Mouse (Mus musculus): ENCODE data around the gene Mmp13. TPM values are rescaled to one million over a fixed set of nuclear protein-coding genes. Genes with fewer than 3 reads are reported as not detected.
"Not testable (repeated sequence)": the region's sequence is repeated elsewhere in the genome, so short reads cannot be mapped to it uniquely, and the experiment has no call there.

Gene Mmp13
- not detected in 2 replicates for polyA plus RNA-seq (2014; fragmentation: Nextera tagmentation; extraction: Ambion mirVana)

DNA sequence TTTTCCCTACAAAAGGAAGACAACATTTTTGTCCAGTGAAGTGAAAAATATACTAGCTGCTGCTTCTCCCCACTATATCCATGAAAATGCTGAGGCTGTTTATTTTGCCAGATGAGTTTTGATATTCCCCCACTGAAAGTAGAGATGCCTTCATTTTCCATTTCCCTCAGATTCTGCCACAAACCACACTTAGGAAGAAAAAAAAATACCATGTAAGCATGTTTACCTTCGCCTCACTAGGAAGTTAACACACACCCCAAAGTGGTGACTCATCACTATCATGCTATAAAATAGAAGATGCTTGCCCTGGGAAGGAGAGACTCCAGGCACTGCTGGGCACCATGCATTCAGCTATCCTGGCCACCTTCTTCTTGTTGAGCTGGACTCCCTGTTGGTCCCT is at the start of gene Mmp13:
TSS of gene Mmp13 (plus strand) at position 301 of the 400 bp plus-strand sequence.
- no peaks in the 10 kb centered on the region for H3K27me3 ChIP-seq (replicated peaks; ENCODE audit: control insufficient read depth, insufficient read depth, low read length)
- no peak within 1 kb of the TSS for H3K4me2 ChIP-seq
- H3K9me3 ChIP-seq (ENCODE audit: control insufficient read depth, low read length): no peaks in the 10 kb centered on the region
- H3K27ac ChIP-seq (ENCODE audit: low read depth, low read length): no peak within 1 kb of the TSS
- no peak for ATAC-seq (replicated peaks; ENCODE audit: low FRiP score)
- no peak within 1 kb of the TSS for H3K9ac ChIP-seq (ENCODE audit: low read depth, low read length)
- H3K4me1 ChIP-seq (replicated peaks; ENCODE audit: control insufficient read depth, insufficient read depth, low read length): no peaks in the 10 kb centered on the region
- H3K4me3 ChIP-seq (ENCODE audit: low read depth, low read length): no peak within 1 kb of the TSS
- WGBS: 69% methylated on average over 1 of the region's 1 CpGs
- H3K36me3 ChIP-seq (ENCODE audit: control insufficient read depth, insufficient read depth, low read length): no peaks in the 10 kb centered on the region
- no peak for DNase-seq (ENCODE audit: low spot score)

DNA sequence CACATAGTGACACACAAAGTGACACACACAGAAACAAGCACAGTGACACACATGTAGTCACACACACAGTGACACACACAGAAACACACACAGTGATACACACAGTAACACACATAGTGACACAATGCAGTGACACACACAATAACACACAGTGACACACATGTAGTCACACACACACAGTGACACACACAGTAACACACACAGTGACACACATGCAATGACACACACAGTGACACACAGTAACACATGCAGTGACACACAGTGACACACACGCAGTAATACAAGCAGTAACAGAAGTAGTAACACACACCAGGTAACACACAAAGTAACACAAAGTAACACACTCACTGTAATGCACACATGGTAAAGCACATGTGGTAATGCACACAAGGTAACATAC is 33.7 kb upstream of the Mmp13 start:
- Histone ChIP-seq H3K27ac (ENCODE audit: low read depth, low read length) (no peak overlapping the region), H3K36me3 (ENCODE audit: control insufficient read depth, insufficient read depth, low read length) (no peaks in the 10 kb centered on the region), H3K4me3 (ENCODE audit: low read depth, low read length) (no peak overlapping the region), H3K4me1 (replicated peaks; ENCODE audit: control insufficient read depth, insufficient read depth, low read length) (no peaks in the 10 kb centered on the region), H3K4me2 (no peak overlapping the region), H3K9me3 (ENCODE audit: control insufficient read depth, low read length) (no peaks in the 10 kb centered on the region), H3K9ac (ENCODE audit: low read depth, low read length) (no peak overlapping the region), H3K27me3 (replicated peaks; ENCODE audit: control insufficient read depth, insufficient read depth, low read length) (no peaks in the 10 kb centered on the region)
- WGBS: 79% methylated on average over 1 of the region's 1 CpGs
- DNase-seq (ENCODE audit: low spot score) (no peak), ATAC-seq (replicated peaks; ENCODE audit: low FRiP score) (no peak)

DNA sequence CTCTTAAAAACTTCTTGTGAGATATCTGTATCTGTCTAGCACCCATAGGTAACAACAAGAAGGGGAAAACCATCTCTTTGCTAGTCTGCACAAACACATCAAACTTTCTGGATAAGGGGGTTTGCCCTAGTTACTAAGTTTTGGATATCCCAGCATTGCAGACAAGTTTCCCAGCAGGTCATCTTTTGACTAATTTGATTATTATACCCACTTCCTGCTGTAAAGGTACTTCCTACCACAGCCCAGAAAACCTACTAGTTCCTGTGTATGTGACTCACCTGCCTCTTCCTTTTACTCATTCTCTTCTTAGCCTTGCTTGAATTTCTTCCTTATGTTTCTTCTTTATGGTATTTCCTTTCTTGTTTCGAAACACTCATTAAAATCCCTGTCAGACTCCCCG is 32.3 kb upstream of the Mmp13 start:
- Histone ChIP-seq H3K4me2 (no peak overlapping the region), H3K27ac (ENCODE audit: low read depth, low read length) (no peak overlapping the region), H3K36me3 (ENCODE audit: control insufficient read depth, insufficient read depth, low read length) (no peaks in the 10 kb centered on the region), H3K9me3 (ENCODE audit: control insufficient read depth, low read length) (no peaks in the 10 kb centered on the region), H3K9ac (ENCODE audit: low read depth, low read length) (no peak overlapping the region), H3K27me3 (replicated peaks; ENCODE audit: control insufficient read depth, insufficient read depth, low read length) (no peaks in the 10 kb centered on the region), H3K4me3 (ENCODE audit: low read depth, low read length) (no peak overlapping the region), H3K4me1 (replicated peaks; ENCODE audit: control insufficient read depth, insufficient read depth, low read length) (no peaks in the 10 kb centered on the region)
- WGBS: 79% methylated on average over 2 of the region's 2 CpGs
- ATAC-seq (replicated peaks; ENCODE audit: low FRiP score) (no peak), DNase-seq (ENCODE audit: low spot score) (no peak)

DNA sequence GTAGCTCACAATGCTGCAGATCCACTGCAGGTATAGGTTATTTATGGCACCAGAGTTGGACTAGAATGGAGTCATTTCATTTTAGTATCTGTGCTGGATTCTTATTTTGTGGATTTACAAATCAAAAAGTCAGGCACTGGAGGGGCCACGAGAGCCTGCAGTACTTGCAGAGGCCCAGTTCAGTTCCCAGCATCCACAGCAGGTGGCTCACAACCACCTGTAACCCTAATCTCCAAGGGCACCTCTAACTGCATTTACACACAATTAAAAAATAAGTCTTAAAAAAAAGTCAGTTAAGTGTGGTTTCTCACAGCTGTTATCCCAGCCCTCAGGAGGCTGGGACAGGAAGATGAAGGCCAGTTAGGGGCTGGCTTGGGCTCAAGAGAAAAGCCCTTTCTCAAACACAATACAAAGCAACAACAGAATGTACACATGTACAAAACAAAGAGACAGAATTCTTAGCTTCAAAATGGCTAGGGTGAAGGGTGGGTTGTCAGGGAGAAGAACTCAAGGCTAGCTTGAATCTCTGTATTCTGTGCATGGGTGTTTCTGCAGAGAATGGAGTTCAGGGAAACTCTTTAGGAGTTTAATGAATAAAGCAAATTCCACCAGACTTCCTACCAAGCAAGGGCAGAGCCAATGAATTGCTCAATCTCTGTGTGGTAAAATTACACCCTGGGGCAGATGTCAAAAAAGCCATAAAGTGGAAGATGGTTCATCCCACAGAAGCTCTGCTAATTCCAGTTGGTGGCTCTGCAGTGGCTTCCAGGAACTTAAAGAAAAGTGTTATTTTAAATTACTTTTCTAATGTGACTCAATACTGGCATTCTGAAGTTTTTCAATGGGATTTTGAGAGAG is 19.3 kb upstream of the Mmp13 start:
- Histone ChIP-seq H3K27me3 (replicated peaks; ENCODE audit: control insufficient read depth, insufficient read depth, low read length) (no peaks in the 10 kb centered on the region), H3K4me1 (replicated peaks; ENCODE audit: control insufficient read depth, insufficient read depth, low read length) (no peaks in the 10 kb centered on the region), H3K9me3 (ENCODE audit: control insufficient read depth, low read length) (no peaks in the 10 kb centered on the region), H3K9ac (ENCODE audit: low read depth, low read length) (no peak overlapping the region), H3K4me2 (no peak overlapping the region), H3K4me3 (ENCODE audit: low read depth, low read length) (no peak overlapping the region), H3K27ac (ENCODE audit: low read depth, low read length) (no peak overlapping the region), H3K36me3 (ENCODE audit: control insufficient read depth, insufficient read depth, low read length) (no peaks in the 10 kb centered on the region)
- ATAC-seq (replicated peaks; ENCODE audit: low FRiP score): no peak
- WGBS: 62% methylated on average over 1 of the region's 1 CpGs
- DNase-seq (ENCODE audit: low spot score): no peak

DNA sequence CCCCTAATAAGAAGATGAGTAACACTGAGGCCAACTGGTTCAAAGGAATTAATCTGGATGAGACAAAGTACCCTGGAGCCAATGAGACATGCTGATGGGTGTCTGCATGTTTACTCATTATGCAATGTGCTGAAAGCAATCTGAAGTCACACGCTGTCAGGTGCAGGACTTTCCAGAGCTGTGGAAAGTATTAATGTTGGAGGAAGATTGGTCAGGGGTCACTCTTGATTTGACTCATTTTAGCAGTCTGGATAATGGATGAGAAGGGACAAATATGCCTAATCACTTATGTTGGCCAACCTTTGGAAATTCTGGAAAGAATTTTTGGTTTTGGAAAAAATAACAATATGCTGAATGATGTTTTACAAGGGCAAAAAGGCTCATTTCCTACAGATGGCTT is 10.6 kb upstream of the Mmp13 start:
- Histone ChIP-seq H3K9ac (ENCODE audit: low read depth, low read length) (no peak overlapping the region), H3K4me3 (ENCODE audit: low read depth, low read length) (no peak overlapping the region), H3K4me1 (replicated peaks; ENCODE audit: control insufficient read depth, insufficient read depth, low read length) (no peaks in the 10 kb centered on the region), H3K4me2 (no peak overlapping the region), H3K36me3 (ENCODE audit: control insufficient read depth, insufficient read depth, low read length) (no peaks in the 10 kb centered on the region), H3K27me3 (replicated peaks; ENCODE audit: control insufficient read depth, insufficient read depth, low read length) (no peaks in the 10 kb centered on the region), H3K27ac (ENCODE audit: low read depth, low read length) (no peak overlapping the region), H3K9me3 (ENCODE audit: control insufficient read depth, low read length) (no peaks in the 10 kb centered on the region)
- ATAC-seq (replicated peaks; ENCODE audit: low FRiP score): no peak
- no peak for DNase-seq (ENCODE audit: low spot score)
- WGBS: 83% methylated on average over 1 of the region's 1 CpGs

DNA sequence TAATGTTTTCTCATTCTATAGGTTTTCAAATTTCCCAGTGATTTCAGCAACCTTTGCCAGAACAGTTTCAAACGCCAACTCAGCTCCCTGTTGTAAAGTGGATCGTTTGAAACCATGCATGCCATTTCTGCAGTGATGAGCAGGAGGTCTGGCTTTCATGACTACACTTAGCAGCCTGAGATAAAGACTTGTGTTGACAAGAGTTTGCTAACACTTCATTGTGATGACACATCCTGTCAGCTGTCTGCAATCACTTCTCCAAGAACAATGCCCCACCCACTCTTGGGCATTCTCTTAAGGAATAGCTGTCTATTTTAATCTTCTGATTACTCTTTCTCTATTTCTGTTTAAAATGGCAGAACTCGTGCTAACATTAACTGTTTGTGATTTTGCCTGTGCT is 2.2 kb upstream of the Mmp13 start:
- WGBS: 30% methylated on average over 3 of the region's 3 CpGs
- H3K9me3 ChIP-seq (ENCODE audit: control insufficient read depth, low read length): no peaks in the 10 kb centered on the region
- H3K4me3 ChIP-seq (ENCODE audit: low read depth, low read length): no peak overlapping the region
- H3K4me1 ChIP-seq (replicated peaks; ENCODE audit: control insufficient read depth, insufficient read depth, low read length): no peaks in the 10 kb centered on the region
- H3K27me3 ChIP-seq (replicated peaks; ENCODE audit: control insufficient read depth, insufficient read depth, low read length): no peaks in the 10 kb centered on the region
- H3K4me2 ChIP-seq: no peak overlapping the region
- no peak for ATAC-seq (replicated peaks; ENCODE audit: low FRiP score)
- no peak overlapping the region for H3K27ac ChIP-seq (ENCODE audit: low read depth, low read length)
- DNase-seq (ENCODE audit: low spot score): no peak
- H3K36me3 ChIP-seq (ENCODE audit: control insufficient read depth, insufficient read depth, low read length): no peaks in the 10 kb centered on the region
- no peak overlapping the region for H3K9ac ChIP-seq (ENCODE audit: low read depth, low read length)

DNA sequence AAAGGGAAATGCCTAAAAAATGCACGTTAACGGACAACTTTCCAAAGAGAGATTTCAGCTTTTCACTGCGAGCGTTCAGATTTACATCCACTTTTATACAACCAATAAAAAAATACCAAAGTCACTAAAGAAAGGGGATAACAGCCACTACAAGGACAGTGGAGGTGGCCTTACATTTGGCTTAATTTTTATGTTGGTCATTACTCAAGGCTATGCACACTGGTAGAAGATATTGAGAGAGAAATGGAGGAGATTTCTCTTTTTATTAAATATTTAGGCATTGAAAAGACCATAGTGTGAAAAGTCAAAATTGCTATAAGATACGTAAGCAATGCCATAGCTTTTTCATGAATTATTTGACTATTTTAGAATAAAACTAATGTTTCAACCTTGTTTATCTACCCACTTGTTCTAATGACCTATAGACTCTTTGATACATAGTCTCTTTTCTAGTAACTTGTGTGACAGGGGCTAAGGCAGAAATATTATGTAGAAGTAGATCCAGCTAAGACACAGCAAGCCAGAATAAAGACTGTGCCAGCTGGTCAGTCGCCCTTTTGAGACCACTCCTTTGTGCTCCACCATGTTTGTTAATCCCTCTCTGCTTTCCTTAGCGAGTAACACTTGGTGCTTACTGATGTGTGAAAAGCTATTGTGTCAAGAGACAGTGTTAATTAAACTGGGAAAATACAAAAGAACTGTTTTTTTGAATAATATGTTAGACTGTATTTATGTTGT is 10.4 kb downstream of the Mmp13 start:
- Histone ChIP-seq H3K27me3 (replicated peaks; ENCODE audit: control insufficient read depth, insufficient read depth, low read length) (no peaks in the 10 kb centered on the region), H3K36me3 (ENCODE audit: control insufficient read depth, insufficient read depth, low read length) (no peaks in the 10 kb centered on the region), H3K4me2 (no peak overlapping the region), H3K27ac (ENCODE audit: low read depth, low read length) (no peak overlapping the region), H3K9me3 (ENCODE audit: control insufficient read depth, low read length) (no peaks in the 10 kb centered on the region), H3K9ac (ENCODE audit: low read depth, low read length) (no peak overlapping the region), H3K4me3 (ENCODE audit: low read depth, low read length) (no peak overlapping the region), H3K4me1 (replicated peaks; ENCODE audit: control insufficient read depth, insufficient read depth, low read length) (no peaks in the 10 kb centered on the region)
- ATAC-seq (replicated peaks; ENCODE audit: low FRiP score): no peak
- 81% methylated on average over 7 of the region's 7 CpGs for WGBS
- no peak for DNase-seq (ENCODE audit: low spot score)

DNA sequence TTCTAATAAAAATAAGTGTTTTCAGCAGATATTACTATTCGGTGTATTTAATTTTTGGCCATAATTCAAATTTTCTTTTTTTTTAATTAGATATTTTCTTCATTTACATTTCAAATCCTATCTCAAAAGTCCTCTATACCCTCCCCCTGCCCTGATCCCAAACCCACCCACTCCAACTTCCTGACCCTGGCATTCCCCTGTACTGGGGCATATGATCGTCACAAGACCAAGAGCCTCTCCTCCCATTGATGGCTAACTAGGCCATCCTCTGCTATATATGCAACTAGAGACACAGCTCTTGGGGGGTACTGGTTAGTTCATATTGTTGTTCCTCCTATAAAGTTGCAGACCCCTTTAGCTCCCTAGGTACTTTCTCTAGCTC is 11.0 kb downstream of the Mmp13 start:
- not testable (repeated sequence) for ATAC-seq (replicated peaks; ENCODE audit: low FRiP score); H3K9ac ChIP-seq (ENCODE audit: low read depth, low read length); H3K27ac ChIP-seq (ENCODE audit: low read depth, low read length); H3K4me3 ChIP-seq (ENCODE audit: low read depth, low read length); DNase-seq (ENCODE audit: low spot score); H3K27me3 ChIP-seq (replicated peaks; ENCODE audit: control insufficient read depth, insufficient read depth, low read length); H3K9me3 ChIP-seq (ENCODE audit: control insufficient read depth, low read length); H3K4me1 ChIP-seq (replicated peaks; ENCODE audit: control insufficient read depth, insufficient read depth, low read length); H3K4me2 ChIP-seq; H3K36me3 ChIP-seq (ENCODE audit: control insufficient read depth, insufficient read depth, low read length)
- 91% methylated on average over 2 of the region's 2 CpGs for WGBS

DNA sequence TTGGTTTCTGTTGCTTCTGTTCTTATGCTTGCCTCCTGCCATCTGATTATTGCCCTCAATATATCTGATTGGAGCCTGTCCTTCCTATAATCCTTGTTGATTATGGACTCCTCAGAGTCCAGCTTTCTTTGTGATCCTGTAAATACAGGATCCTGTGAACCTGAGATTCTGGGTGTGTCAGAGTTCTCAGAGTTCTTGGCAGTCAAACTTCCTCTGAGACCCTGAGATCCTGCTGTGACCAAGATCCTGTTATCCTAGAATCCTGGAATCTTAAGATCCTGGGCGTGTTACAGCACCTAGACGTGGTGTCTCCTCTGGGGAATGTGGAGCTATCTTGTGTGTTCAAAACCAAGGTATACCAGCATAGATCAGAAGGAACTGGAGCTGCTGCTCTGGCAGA is 17.2 kb downstream of the Mmp13 start:
- Histone ChIP-seq H3K27me3 (replicated peaks; ENCODE audit: control insufficient read depth, insufficient read depth, low read length) (no peaks in the 10 kb centered on the region), H3K9me3 (ENCODE audit: control insufficient read depth, low read length) (no peaks in the 10 kb centered on the region), H3K36me3 (ENCODE audit: control insufficient read depth, insufficient read depth, low read length) (no peaks in the 10 kb centered on the region), H3K4me1 (replicated peaks; ENCODE audit: control insufficient read depth, insufficient read depth, low read length) (no peaks in the 10 kb centered on the region), H3K4me3 (ENCODE audit: low read depth, low read length) (no peak overlapping the region), H3K9ac (ENCODE audit: low read depth, low read length) (no peak overlapping the region), H3K4me2 (no peak overlapping the region), H3K27ac (ENCODE audit: low read depth, low read length) (no peak overlapping the region)
- no peak for ATAC-seq (replicated peaks; ENCODE audit: low FRiP score)
- DNase-seq (ENCODE audit: low spot score): no peak
- WGBS: 54% methylated on average over 2 of the region's 2 CpGs
